Mouse (Mus musculus) forebrain, embryonic 10.5 days (tissue): ENCODE measurements around the gene Coro1c. TPM values are rescaled to one million over a fixed set of nuclear protein-coding genes. Genes with fewer than 3 reads are reported as not detected.

ENCODE experiments used
- polyA plus RNA-seq: library from polyadenylated mRNA; unstranded; fragments of >200 nt; fragmentation: Nextera tagmentation; extraction: Ambion mirVana; gene quantifications from 2 replicates; pipeline ENCODE4 v1.2.1, GENCODE M21; 2016

The Coro1c gene
- polyA plus RNA-seq, 1 experiment from 2014 or later = 209 TPM

Other genes with a start within 250 kb of the Coro1c start
- gene 1700069L16Rik, start 184.0 kb downstream of the Coro1c start, polyA plus RNA-seq = not detected in 2 replicates
- gene Ficd, start 173.0 kb downstream of the Coro1c start, polyA plus RNA-seq = 2.9 and 4.9 TPM in 2 replicates
- 74.6 and 78.3 TPM in 2 replicates for gene Sart3, start 136.2 kb downstream of the Coro1c start, polyA plus RNA-seq
- gene Iscu, start 136.0 kb downstream of the Coro1c start, polyA plus RNA-seq = 102 and 106 TPM in 2 replicates
- gene Tmem119, start 108.2 kb downstream of the Coro1c start, polyA plus RNA-seq = 28.8 and 36.2 TPM in 2 replicates
- 0.74 and 0.82 TPM in 2 replicates for gene Selplg, start 76.1 kb downstream of the Coro1c start, polyA plus RNA-seq
- 13.9 and 17.5 TPM in 2 replicates for gene Ssh1, start 85.1 kb upstream of the Coro1c start, polyA plus RNA-seq
- not detected in 2 replicates for gene Dao, start 94.9 kb upstream of the Coro1c start, polyA plus RNA-seq
- 12.4 and 12.7 TPM in 2 replicates for gene Usp30, start 156.7 kb upstream of the Coro1c start, polyA plus RNA-seq
- gene Svop, start 182.8 kb upstream of the Coro1c start, polyA plus RNA-seq = 3.2 and 5.4 TPM in 2 replicates
- 12.8 and 13.6 TPM in 2 replicates for gene Alkbh2, start 219.5 kb upstream of the Coro1c start, polyA plus RNA-seq
- gene Ung, start 221.6 kb upstream of the Coro1c start, polyA plus RNA-seq = 88.2 and 88.6 TPM in 2 replicates
- 2.5 TPM in 2 replicates for gene Acacb, start 237.8 kb upstream of the Coro1c start, polyA plus RNA-seq